Mouse (Mus musculus) stomach, postnatal 0 days (tissue): ENCODE data around the gene Rhebl1. TPM values are rescaled to one million over a fixed set of nuclear protein-coding genes. Genes with fewer than 3 reads are reported as not detected.

Experiments
- ATAC-seq: fragments of 200-750 bp; cut with Nextera tagmentation; 2 replicates; pipeline ENCODE4 v1.8.0; 2017; ENCODE audit not compliant: low FRiP score, low TSS enrichment
- DNase-seq: peaks from one replicate; pipeline ENCODE4 v3.0.0-alpha.2; 2016; ENCODE audit warnings: low spot score
- H3K27ac ChIP-seq: fragments of 300-500 bp; sonication (generic); replicated peaks from 2 replicates; pipeline ENCODE4 v1.5.1; 2014; ENCODE audit warnings: mild to moderate bottlenecking, control low read depth
- H3K27me3 ChIP-seq: fragments of 300-500 bp; sonication (generic); 2 replicates; pipeline ENCODE4 v1.6.1; 2014; ENCODE audit warnings: low read length; ENCODE audit not compliant: control insufficient read depth, insufficient read depth
- H3K36me3 ChIP-seq: fragments of 300-500 bp; sonication (generic); 2 replicates; pipeline ENCODE4 v1.6.1; 2014; ENCODE audit warnings: low read length, mixed read lengths; ENCODE audit not compliant: control insufficient read depth, insufficient read depth
- H3K4me1 ChIP-seq: fragments of 300-500 bp; sonication (generic); replicated peaks from 2 replicates; pipeline ENCODE4 v1.6.1; 2014; ENCODE audit warnings: antibody characterized with exemption; ENCODE audit not compliant: control insufficient read depth, insufficient read depth
- H3K4me2 ChIP-seq: fragments of 300-500 bp; sonication (generic); replicated peaks from 2 replicates; pipeline ENCODE4 v1.6.1; 2014; ENCODE audit warnings: low read depth, mild to moderate bottlenecking, control low read depth, moderate library complexity
- H3K4me3 ChIP-seq: fragments of 300-500 bp; sonication (generic); 2 replicates; pipeline ENCODE4 v1.5.1; 2014; ENCODE audit warnings: low read depth, low read length, control low read depth
- H3K9ac ChIP-seq: fragments of 300-500 bp; sonication (generic); 2 replicates; pipeline ENCODE4 v1.6.1; 2014; ENCODE audit warnings: mild to moderate bottlenecking, low read length, control low read depth, mixed read lengths
- H3K9me3 ChIP-seq: fragments of 300-500 bp; sonication (generic); 2 replicates; pipeline ENCODE4 v1.6.1; 2016; ENCODE audit warnings: low read length; ENCODE audit not compliant: control insufficient read depth
- CTCF ChIP-seq: IDR thresholded peaks from 2 replicates; pipeline ENCODE4 v1.5.1; 2016; ENCODE audit warnings: antibody characterized with exemption, low read depth, mild to moderate bottlenecking, moderate library complexity
- EP300 ChIP-seq: optimal IDR thresholded peaks from 2 replicates; pipeline ENCODE3; 2016; ENCODE audit warnings: antibody characterized with exemption
- WGBS: fragments of 180-500 bp; shearing (Covaris S2); extraction: QIAGEN DNeasy Blood & Tissue Kit; methylation state at CpG from one replicate; pipeline ENCODE4 v1.1.7; 2014; 5-methylcytosine and 5-hydroxymethylcytosine counted together
- polyA plus RNA-seq: library from polyadenylated mRNA; unstranded; fragments of >200 nt; fragmentation: Nextera tagmentation; extraction: Ambion mirVana; gene quantifications from 2 replicates; pipeline ENCODE4 v1.2.1, GENCODE M21; 2015

The Rhebl1 gene
- polyA plus RNA-seq, 1 experiment from 2014 or later = 4.1 TPM

- DNase-seq = peak; percentile 28
- no peak for TF ChIP-seq CTCF
- TF ChIP-seq EP300 = no peak
- peak within 1 kb of the TSS; percentile 19 for H3K4me3 ChIP-seq
- no peaks in the 10 kb centered on the region; the same call in 1 of the 2 replicates for H3K36me3 ChIP-seq
- H3K27me3 ChIP-seq = peaks cover 10% of the 10 kb centered on the region
- peak within 1 kb of the TSS; percentile 32 for H3K4me2 ChIP-seq
- H3K27ac ChIP-seq = no peak within 1 kb of the TSS
- 0 out of 2 replicates have a peak, but pooled peaks have one; percentile 11 for ATAC-seq
- under 1% methylated on average over 41 of the region's 41 CpGs for WGBS
- H3K9me3 ChIP-seq = no peaks in the 10 kb centered on the region
- no peak within 1 kb of the TSS for H3K9ac ChIP-seq
- H3K4me1 ChIP-seq = 0 out of 2 replicates have a peak, but pooled peaks cover 5% of the 10 kb centered on the region
Measured at GRCm38 (mm10) chr15:98897928-98898800, 3.8 kb upstream of the Rhebl1 start, which contains the start of gene Dhh. Dhh (minus strand) TSS chr15:98898540.

- Histone ChIP-seq H3K9me3 (no peaks in the 10 kb centered on the region), H3K4me2 (peak overlapping the region; percentile 32), H3K36me3 (no peaks in the 10 kb centered on the region), H3K9ac (no peak overlapping the region), H3K4me3 (peak overlapping the region; percentile 19), H3K4me1 (0 out of 2 replicates have a peak, but pooled peaks cover 5% of the 10 kb centered on the region), H3K27ac (no peak overlapping the region), H3K27me3 (peaks cover 10% of the 10 kb centered on the region)
- WGBS = 4% methylated on average over 10 of the region's 10 CpGs
- TF ChIP-seq CTCF = no peak
- TF ChIP-seq EP300 = no peak
- DNase-seq (no peak), ATAC-seq (no peak)
Measured at GRCm38 (mm10) chr15:98897495-98897894, 3.2 kb upstream of the Rhebl1 start.

GRCm38 (mm10) chr15:98895635-98896589 lies 1.6 kb upstream of the Rhebl1 start:
- ATAC-seq (no peak), DNase-seq (peak; percentile 37)
- TF ChIP-seq CTCF = no peak
- TF ChIP-seq EP300 = no peak

GRCm38 (mm10) chr15:98894746-98895634 lies 650 bp upstream of the Rhebl1 start:
- Histone ChIP-seq H3K27ac (no peak overlapping the region), H3K9ac (0 out of 2 replicates have a peak overlapping the region, but pooled peaks have one; percentile 23), H3K27me3 (peaks cover 10% of the 10 kb centered on the region), H3K9me3 (no peaks in the 10 kb centered on the region), H3K36me3 (no peaks in the 10 kb centered on the region), H3K4me1 (0 out of 2 replicates have a peak, but pooled peaks cover 5% of the 10 kb centered on the region), H3K4me3 (peak overlapping the region; percentile 53), H3K4me2 (peak overlapping the region; percentile 90)
- WGBS = 12% methylated on average over 38 of the region's 38 CpGs
- ATAC-seq (no peak), DNase-seq (no peak)
- TF ChIP-seq EP300 = no peak
- TF ChIP-seq CTCF = no peak

More at GRCm38 (mm10) chr15:98895635-98896589, 1.6 kb upstream of the Rhebl1 start:
- Histone ChIP-seq H3K27me3 (peaks cover 10% of the 10 kb centered on the region), H3K4me1 (0 out of 2 replicates have a peak, but pooled peaks cover 5% of the 10 kb centered on the region), H3K9me3 (no peaks in the 10 kb centered on the region), H3K36me3 (no peaks in the 10 kb centered on the region), H3K27ac (no peak overlapping the region), H3K4me3 (peak overlapping the region; percentile 27), H3K4me2 (peak overlapping the region; percentile 49), H3K9ac (0 out of 2 replicates have a peak overlapping the region, but pooled peaks have one; percentile 23)
- WGBS = 6% methylated on average over 40 of the region's 41 CpGs

GRCm38 (mm10) chr15:98893036-98893435 lies 1.3 kb downstream of the Rhebl1 start:
- H3K4me2 ChIP-seq = no peak overlapping the region
- TF ChIP-seq CTCF (no peak), EP300 (no peak)
- no peak overlapping the region for H3K27ac ChIP-seq
- H3K9ac ChIP-seq = no peak overlapping the region
- H3K27me3 ChIP-seq = peaks cover 10% of the 10 kb centered on the region
- H3K4me1 ChIP-seq = 0 out of 2 replicates have a peak, but pooled peaks cover 5% of the 10 kb centered on the region
- DNase-seq = no peak
- ATAC-seq = no peak
- no peak overlapping the region for H3K4me3 ChIP-seq
- H3K36me3 ChIP-seq = no peaks in the 10 kb centered on the region
- WGBS = 75% methylated on average over 4 of the region's 4 CpGs
- H3K9me3 ChIP-seq = no peaks in the 10 kb centered on the region
